Mouse (Mus musculus): Measurements from ENCODE around the gene Pitpnm2.

The Pitpnm2 gene

GRCm38 (mm10) chr5:124202071-124202470, 47.5 kb downstream of the Pitpnm2 start:
- DNase-seq (ENCODE audit: low spot score in 2 of 2) = no peak

GRCm38 (mm10) chr5:124201564-124201963, 48.0 kb downstream of the Pitpnm2 start:
- no peak for DNase-seq (ENCODE audit: low spot score in 2 of 2)

- DNase-seq (ENCODE audit: low spot score in 2 of 2) = no peak
Observed at GRCm38 (mm10) chr5:124200844-124201243, 48.7 kb downstream of the Pitpnm2 start.

- no peak for DNase-seq (ENCODE audit: low spot score in 2 of 2)
Observed at GRCm38 (mm10) chr5:124199168-124199567, 50.4 kb downstream of the Pitpnm2 start.

GRCm38 (mm10) chr5:124198473-124198872, 51.1 kb downstream of the Pitpnm2 start:
- DNase-seq (ENCODE audit: low spot score in 2 of 2) = no peak

GRCm38 (mm10) chr5:124196082-124196481, 53.5 kb downstream of the Pitpnm2 start:
- DNase-seq (ENCODE audit: low spot score in 2 of 2) = no peak

GRCm38 (mm10) chr5:124194386-124195084, 55.0 kb downstream of the Pitpnm2 start:
- DNase-seq (ENCODE audit: low spot score in 2 of 2) = no peak

GRCm38 (mm10) chr5:124193286-124194112, 56.1 kb downstream of the Pitpnm2 start:
- DNase-seq (ENCODE audit: low spot score in 2 of 2) = no peak

- no peak for DNase-seq (ENCODE audit: low spot score in 2 of 2)
Observed at GRCm38 (mm10) chr5:124192726-124193285, 56.8 kb downstream of the Pitpnm2 start.

GRCm38 (mm10) chr5:124192251-124192710, 57.3 kb downstream of the Pitpnm2 start:
- DNase-seq (ENCODE audit: low spot score in 2 of 2) = no peak

GRCm38 (mm10) chr5:124190146-124190870, 59.3 kb downstream of the Pitpnm2 start:
- DNase-seq (ENCODE audit: low spot score in 2 of 2) = no peak

- no peak for DNase-seq (ENCODE audit: low spot score in 2 of 2)
Observed at GRCm38 (mm10) chr5:124189572-124189981, 60.0 kb downstream of the Pitpnm2 start.

- no peak for DNase-seq (ENCODE audit: low spot score in 2 of 2)
Observed at GRCm38 (mm10) chr5:124187508-124188311, 61.9 kb downstream of the Pitpnm2 start.

- DNase-seq (ENCODE audit: low spot score in 2 of 2) = no peak
Observed at GRCm38 (mm10) chr5:124186981-124187507, 62.5 kb downstream of the Pitpnm2 start.

- DNase-seq (ENCODE audit: low spot score in 2 of 2) = no peak
Observed at GRCm38 (mm10) chr5:124186465-124186854, 63.1 kb downstream of the Pitpnm2 start.

GRCm38 (mm10) chr5:124185706-124186464, 63.7 kb downstream of the Pitpnm2 start:
- DNase-seq (ENCODE audit: low spot score in 2 of 2) = no peak

GRCm38 (mm10) chr5:124184898-124185701, 64.5 kb downstream of the Pitpnm2 start:
- no peak for DNase-seq (ENCODE audit: low spot score in 2 of 2)

GRCm38 (mm10) chr5:124184191-124184590, 65.4 kb downstream of the Pitpnm2 start:
- DNase-seq (ENCODE audit: low spot score in 2 of 2) = no peak

- no peak for DNase-seq (ENCODE audit: low spot score in 2 of 2)
Observed at GRCm38 (mm10) chr5:124182642-124183041, 66.9 kb downstream of the Pitpnm2 start.

Measured in spleen, postnatal 14 days (tissue).